In genomic region chr5:28462741-28463590, GRCm38 (mm10) we compare ENCODE assay signal across 8 mouse cellular contexts. TPM values are rescaled to one million over a fixed set of nuclear protein-coding genes. Genes with fewer than 3 reads are reported as not detected.
DNase-seq lines count a peak whose midpoint lies in the region; ATAC-seq and TF ChIP-seq lines count a peak whose summit lies in the region.

No protein-coding gene starts in this region.

- peak overlapping the region; percentile 58 for H3K4me3 ChIP-seq in intestine, postnatal 0 days (ENCODE audit: low read depth, low read length)

- H3K9me3 ChIP-seq in intestine, postnatal 0 days (ENCODE audit: control insufficient read depth), result no peaks in the 10 kb centered on the region

- no peak overlapping the region for H3K27ac ChIP-seq in intestine, postnatal 0 days (ENCODE audit: low read depth, low read length)

- peaks cover 2% of the 10 kb centered on the region for H3K4me1 ChIP-seq in intestine, postnatal 0 days (replicated peaks; ENCODE audit: control insufficient read depth, insufficient read depth, low read length)

- no peak overlapping the region for H3K9ac ChIP-seq in intestine, postnatal 0 days (ENCODE audit: low read depth, low read length)

- ATAC-seq in intestine, postnatal 0 days, result no peak

- H3K27me3 ChIP-seq in intestine, postnatal 0 days (replicated peaks; ENCODE audit: control insufficient read depth, insufficient read depth, low read length), result peaks cover 83% of the 10 kb centered on the region

- 8% methylated on average over 33 of the region's 33 CpGs for WGBS in intestine, postnatal 0 days

- peak overlapping the region; percentile 93 for H3K4me2 ChIP-seq in intestine, postnatal 0 days (replicated peaks; ENCODE audit: low read depth)

- TF ChIP-seq CTCF in intestine, postnatal 0 days (IDR thresholded peaks at IDR 0.05; ENCODE audit: low read depth), result no peak

- DNase-seq in ES-CJ7 (ENCODE audit: low read depth, low spot score), result peak; percentile 21
- DNase-seq in embryo, embryonic 9.5 days (ENCODE audit: extremely low spot score), result peak; percentile 20
- DNase-seq in lung, postnatal 4 days, result peak; percentile 48 to 72
- no peak for DNase-seq in thymus, postnatal 36 days
- no peak for DNase-seq in frontal cortex, adult 2 months (ENCODE audit: extremely low spot score in 1 of 2, low spot score in 1 of 2)
- no peak for DNase-seq in cerebellum, adult 11 months
- no peak for DNase-seq in urinary bladder, adult 18-20 months (ENCODE audit: low spot score in 2 of 2)

- H3K36me3 ChIP-seq in intestine, postnatal 0 days (ENCODE audit: control insufficient read depth, insufficient read depth), result no peaks in the 10 kb centered on the region

RNA-seq across cellular contexts. Expression of gene Shh, which starts 4.1 kb away (rescaled TPM):
- 0.18 and 0.23 TPM in 2 replicates for polyA plus RNA-seq in intestine, postnatal 0 days (2015; fragmentation: Nextera tagmentation; extraction: Ambion mirVana)
- polyA plus RNA-seq in frontal cortex, adult 2 months (2012; rRNA removed), result 2.9 and 3.5 TPM in 2 replicates

Comparison
In these comparisons a context has a peak if more than half of its experiments do, and no peak if none do; other contexts are left out.
1. DNase-seq: peak in ES-CJ7 (single experiment), embryo, embryonic 9.5 days (single experiment) and lung, postnatal 4 days (2 of 2); none in thymus, postnatal 36 days (0 of 2), frontal cortex, adult 2 months (0 of 2), cerebellum, adult 11 months (single experiment) and urinary bladder, adult 18-20 months (0 of 2).